Mouse (Mus musculus) adrenal gland, postnatal 14 days (tissue): Measurements from ENCODE around the gene Mrpl23. TPM values are rescaled to one million over a fixed set of nuclear protein-coding genes. Genes with fewer than 3 reads are reported as not detected.

Experiments
- DNase-seq: peaks from one replicate; pipeline ENCODE4 v3.0.0; 2021; ENCODE audit warnings: mixed read lengths
- total RNA-seq: library from RNA; stranded (reverse); gene quantifications from 2 replicates; pipeline ENCODE4 v1.2.3, GENCODE M21; 2021

Gene Mrpl23
- total RNA-seq, 1 experiment from 2014 or later: 17.9 TPM

DNA sequence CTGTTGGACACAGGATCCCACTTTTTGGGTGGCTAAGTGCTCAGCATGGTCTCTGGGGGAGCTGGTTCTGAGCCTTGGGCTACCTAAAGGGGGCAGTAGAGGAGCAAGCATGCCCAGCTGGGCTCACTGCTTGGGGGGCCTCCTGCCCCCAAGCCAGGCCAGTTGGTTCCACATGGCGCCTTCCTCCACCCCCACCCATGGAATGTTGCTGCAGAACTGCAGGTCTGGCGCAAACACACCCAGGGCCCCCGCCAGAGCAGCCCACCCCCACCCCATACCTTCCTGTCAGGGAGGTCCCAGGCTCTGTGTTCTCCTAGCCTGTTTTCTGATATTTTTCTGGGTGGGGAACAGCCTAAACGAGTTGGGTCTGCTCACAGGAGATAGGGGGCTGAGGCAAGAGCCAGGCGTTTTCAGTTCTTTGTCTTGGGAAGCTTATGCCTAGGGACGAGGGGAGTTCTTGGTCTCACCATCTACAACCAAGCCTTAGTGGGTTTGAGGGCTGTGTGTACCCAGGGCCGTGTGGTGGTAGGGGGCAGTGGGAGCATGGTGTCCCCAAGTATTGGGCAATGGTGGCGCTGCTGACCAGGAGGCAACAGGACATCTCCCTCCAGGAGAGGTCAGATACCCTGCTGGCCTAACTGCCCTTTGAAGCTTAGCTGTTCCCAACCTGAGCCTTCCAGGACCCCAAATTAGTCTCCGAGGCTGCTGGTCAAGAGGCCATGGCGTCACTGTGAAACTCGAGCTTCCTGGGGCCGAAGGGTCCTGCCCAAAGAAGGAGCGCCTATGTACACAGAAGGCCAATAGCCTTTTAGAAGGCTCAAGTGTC lies 20.3 kb downstream of the Mrpl23 start:
- DNase-seq: no peak

GRCm38 (mm10) chr7:142553417-142554335 lies 21.2 kb downstream of the Mrpl23 start:
- DNase-seq: no peak

DNA sequence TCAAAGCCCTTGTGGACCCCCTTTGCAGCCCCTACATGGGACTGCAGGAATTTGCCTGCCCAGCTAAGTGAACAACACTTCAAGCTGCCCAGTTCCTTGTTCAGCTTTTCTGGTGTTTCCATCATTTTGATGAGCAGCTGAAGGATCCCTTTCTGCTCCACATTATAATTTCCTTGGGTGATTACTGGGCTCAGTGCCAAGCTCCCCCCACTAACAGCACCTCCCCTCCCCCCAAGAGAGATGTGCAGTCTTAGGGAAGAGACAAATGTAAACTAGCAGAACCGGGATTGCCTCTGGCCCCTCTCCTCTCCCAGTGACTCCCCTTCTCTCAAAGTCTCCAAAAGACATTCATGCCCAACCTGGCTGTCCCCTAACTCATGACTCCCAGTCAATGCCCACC lies 22.1 kb downstream of the Mrpl23 start:
- no peak for DNase-seq

GRCm38 (mm10) chr7:142555366-142556088 lies 23.0 kb downstream of the Mrpl23 start:
- no peak for DNase-seq

DNA sequence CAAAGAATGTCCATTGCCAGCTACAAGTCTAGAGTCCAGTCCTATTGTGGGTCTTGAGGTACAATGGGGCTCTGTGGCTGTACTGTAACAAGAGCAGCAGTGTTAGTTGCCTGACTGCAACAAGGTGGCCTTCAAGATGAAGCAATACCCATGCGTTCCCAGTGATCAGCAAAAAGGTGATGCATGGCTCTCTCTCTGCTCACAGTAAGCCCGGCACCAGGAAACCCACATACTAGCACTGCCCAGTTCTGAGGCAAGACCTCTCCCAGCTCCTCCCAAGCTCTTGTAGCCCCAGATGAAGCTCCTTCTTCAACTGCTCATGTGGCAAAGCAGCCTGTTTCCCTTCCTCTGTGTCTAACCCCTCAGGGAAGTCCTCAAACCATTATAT lies 23.6 kb downstream of the Mrpl23 start:
- no peak for DNase-seq

GRCm38 (mm10) chr7:142557696-142558095 lies 25.2 kb downstream of the Mrpl23 start:
- DNase-seq: no peak

DNA sequence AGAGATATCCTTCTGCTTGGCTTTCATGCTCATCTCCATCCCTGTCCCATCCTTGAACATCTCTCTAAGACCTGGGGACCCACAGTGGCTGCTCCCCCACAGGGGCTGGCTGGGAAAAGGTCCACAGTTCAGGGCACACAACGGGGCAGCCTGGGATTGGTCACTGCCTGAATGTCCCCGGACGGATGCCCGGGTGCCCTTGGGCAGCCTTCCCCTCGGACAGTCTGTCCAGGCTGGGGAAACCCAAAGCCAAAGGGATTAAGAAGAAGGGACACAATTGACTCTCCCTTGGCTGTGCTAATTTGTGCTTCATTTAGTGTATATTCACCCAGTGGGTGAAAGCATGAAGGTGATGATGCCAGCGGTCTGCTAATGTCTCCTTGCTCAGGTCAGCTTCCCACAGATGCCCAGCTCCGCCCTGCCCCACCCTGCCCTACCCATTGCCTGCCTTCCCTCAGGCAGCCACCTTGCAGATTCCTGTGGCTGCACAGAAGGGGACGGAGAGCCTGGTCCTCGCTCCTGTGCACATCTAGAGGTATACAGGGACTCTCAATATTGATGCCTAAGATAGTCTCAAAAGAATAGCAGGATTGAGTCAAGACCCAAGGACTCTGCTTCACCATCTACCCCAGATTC lies 26.1 kb downstream of the Mrpl23 start:
- no peak for DNase-seq

DNA sequence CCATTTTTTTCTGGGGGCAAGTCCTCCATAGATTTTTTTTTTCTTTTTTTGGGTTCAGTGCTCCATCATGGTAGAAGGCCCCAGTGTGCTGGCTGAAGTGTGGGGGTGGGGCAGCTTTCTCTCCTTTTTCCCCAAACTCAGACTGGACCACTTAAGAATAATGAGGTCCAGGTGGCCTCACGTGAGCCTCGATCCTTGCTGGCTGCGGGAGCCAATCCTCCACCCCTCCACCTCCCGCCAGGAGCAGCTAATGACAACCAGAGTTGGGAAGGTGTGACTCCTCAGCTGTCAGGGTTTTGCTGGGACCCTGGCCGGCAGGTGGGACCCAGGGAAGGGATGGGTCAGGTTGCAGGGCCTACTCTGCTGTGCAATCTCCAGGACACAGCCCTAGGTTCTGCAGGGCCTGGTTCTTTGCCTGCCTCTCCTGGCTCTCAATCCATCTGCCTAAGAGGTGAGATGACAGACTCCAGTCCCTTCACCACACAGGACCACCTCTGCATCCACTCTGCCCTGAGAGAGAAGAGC lies 27.2 kb downstream of the Mrpl23 start:
- DNase-seq: no peak

- DNase-seq: no peak
These were observed 28.7 kb downstream of the Mrpl23 start for GRCm38 (mm10) chr7:142560942-142561855.

GRCm38 (mm10) chr7:142561856-142562404 lies 29.4 kb downstream of the Mrpl23 start:
- no peak for DNase-seq

DNA sequence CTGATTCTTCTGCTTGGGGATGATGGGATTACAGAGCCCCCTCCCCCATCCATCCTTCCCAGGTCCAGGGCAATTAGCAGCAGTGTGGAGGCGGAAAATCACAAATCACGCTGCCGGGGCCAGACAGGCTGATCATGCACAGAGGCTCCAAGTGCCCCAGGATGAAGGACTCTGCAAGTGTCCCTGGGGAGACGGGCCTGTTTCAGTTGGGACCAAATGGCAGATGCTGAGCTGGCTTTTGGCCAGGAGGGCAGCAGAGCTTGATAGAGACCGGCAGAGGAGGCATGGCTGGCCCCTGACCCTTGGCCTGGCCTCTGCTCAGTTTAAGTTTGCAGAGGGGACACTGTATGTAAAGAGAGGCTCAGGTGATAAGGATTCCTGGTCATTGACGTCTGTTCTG lies 30.7 kb downstream of the Mrpl23 start:
- DNase-seq: no peak

- DNase-seq: no peak
These were observed 32.6 kb downstream of the Mrpl23 start for GRCm38 (mm10) chr7:142564955-142565643.

- DNase-seq: no peak
These were observed 34.0 kb downstream of the Mrpl23 start for GRCm38 (mm10) chr7:142566512-142566911.

DNA sequence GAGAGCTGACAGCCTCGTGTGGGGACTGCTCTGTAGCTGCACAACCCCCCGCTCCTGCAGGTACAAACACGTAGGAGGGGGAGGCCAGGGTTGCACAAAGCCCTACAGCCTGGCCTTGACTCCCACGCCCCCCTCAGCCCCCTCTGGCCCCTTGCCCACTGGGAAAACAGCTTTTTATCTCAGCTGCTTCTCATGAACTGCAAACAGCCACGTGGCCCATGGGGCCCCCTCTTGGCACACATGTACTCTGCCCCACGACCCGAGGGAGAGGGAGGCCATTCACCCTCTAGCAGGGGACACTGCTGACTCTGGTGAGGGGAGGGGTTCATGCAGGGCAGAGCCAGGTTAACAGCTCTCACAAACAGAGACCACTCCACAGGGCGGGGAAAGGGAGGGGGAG lies 36.5 kb downstream of the Mrpl23 start:
- DNase-seq: no peak

- no peak for DNase-seq
These were observed 38.1 kb downstream of the Mrpl23 start for GRCm38 (mm10) chr7:142570565-142570964.

DNA sequence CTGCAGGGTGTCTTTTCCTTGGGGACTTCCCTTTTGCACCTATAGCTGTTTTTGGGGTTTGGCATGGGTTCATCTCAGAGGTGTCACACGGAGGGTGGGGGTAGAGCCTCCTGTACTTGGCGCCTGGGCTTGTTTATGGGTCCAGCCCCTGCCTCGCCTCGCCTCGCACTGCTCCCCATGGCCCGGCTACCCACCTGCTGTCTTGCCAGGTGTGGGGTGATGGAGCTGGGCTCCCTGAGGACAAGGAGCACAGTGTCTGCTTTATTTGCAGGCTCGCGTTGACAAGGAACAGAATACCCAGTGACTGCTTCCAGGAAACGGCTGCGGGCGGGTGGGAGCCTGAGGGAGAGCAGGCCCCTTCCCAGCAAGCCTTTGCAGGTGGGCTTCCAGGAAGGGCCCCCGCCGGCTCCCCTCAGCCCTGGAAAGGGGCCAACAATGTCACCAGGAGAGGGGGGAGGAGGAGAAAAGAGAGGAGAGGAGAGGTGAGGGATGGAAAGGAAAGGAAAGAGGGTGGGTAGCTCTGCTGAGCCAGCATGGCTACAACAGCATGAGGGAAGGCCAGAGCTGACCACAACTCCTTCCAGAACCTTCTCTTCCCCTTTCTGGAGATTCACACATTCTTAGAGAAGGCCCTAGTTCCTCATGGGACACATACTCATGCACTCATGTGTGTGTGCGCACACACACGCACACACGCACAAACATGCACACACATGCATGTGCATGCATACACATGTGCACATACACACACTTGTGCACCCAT lies 39.2 kb downstream of the Mrpl23 start:
- no peak for DNase-seq

DNA sequence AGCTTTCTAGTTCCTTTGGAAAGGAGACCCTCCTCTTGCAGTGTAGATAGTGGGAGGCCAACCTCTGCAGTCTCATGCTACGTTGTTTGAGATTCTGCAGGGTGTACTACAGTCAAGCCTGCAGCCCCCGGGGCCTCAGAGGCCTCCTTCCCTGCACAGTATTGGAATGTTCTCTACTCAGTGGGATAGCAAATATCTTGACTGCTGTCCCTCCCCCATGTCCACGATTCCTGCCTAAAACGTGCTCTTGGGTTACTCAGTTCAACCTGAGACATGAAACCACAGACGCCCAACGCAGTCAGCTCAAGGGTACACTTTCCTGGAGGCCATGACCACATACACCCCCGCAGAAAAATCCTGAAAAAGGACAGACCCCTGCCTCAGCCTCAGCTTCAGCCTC lies 39.9 kb downstream of the Mrpl23 start:
- DNase-seq: no peak

DNA sequence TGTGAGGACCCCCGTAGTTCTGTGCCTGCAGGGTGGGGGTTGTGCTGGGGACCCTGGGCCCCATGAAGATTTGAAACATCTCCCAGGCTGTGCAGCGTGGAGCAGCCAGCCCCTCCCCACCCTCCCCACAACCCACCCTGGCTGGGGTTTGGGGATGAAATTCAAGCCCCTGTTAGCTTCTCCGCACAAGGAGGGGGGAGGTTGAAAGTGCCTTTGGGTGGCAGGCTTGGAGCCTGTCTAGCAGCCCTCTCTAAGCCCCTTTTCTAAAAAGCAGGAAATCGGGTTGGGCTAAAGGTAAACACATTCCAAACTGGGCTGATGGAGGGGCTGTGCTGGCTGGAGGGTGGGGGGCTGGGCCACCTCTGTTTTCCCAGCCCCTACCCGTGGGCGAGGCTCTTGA lies 40.5 kb downstream of the Mrpl23 start:
- DNase-seq: no peak

DNA sequence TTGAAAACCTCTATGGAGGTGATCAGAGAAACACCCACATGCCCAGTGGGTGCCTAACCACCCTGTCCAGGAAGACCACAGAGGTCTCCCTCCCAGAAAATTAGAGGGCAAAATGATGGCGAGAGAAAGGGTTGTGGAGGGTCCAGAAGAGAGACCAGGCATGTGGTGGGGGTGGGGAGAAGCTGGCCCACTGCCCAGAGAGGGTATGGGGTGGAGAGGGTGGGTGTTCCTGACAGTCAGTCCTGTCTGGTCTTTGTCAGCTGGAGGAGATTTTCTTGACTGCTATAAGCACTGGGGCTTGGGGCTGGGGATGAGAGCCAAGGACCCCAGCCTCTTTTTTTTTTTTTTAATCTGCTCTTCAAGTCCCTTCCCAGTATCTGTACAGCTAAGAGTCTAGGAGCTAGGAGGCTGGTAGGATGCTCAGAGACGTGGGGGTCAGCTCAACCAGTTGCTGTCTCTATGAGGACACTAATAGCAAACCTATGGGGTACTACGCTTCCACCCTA lies 41.7 kb downstream of the Mrpl23 start:
- DNase-seq: no peak
